Comparison of ENCODE assay signal across 9 mouse cellular contexts in genomic region chr19:57066313-57066712, GRCm38 (mm10). TPM values are rescaled to one million over a fixed set of nuclear protein-coding genes. Genes with fewer than 3 reads are reported as not detected.
DNase-seq lines count a peak whose midpoint lies in the region; ATAC-seq and TF ChIP-seq lines count a peak whose summit lies in the region.
"Had no signal": no experiment of that assay in that cellular context is flagged by ENCODE, and none has a peak within 500 bp of the region (broad histone marks: within the 10 kb centered on the region; RNA-seq: fewer than 3 reads in every experiment).

No protein-coding gene starts in this region.

- 31% methylated on average over 3 of the region's 3 CpGs for WGBS in limb, embryonic 14.5 days

- H3K4me3 ChIP-seq in limb, embryonic 14.5 days (replicated peaks; ENCODE audit: low read length), result no peak overlapping the region
- H3K4me3 ChIP-seq: stomach, embryonic 15.5 days had no signal

- H3K9ac ChIP-seq in limb, embryonic 14.5 days (ENCODE audit: low read depth, low read length, severe bottlenecking), result no peak overlapping the region
- H3K9ac ChIP-seq: stomach, embryonic 15.5 days had no signal

- peaks cover 3% of the 10 kb centered on the region; the same call in 1 of the 2 replicates for H3K36me3 ChIP-seq in limb, embryonic 14.5 days (ENCODE audit: control insufficient read depth, insufficient read depth, low read length)
- H3K36me3 ChIP-seq: stomach, embryonic 15.5 days had no signal

- H3K27me3 ChIP-seq in limb, embryonic 14.5 days (ENCODE audit: control insufficient read depth, insufficient read depth, low read length), result no peaks in the 10 kb centered on the region
- H3K27me3 ChIP-seq: stomach, embryonic 15.5 days had no signal

- no peak for TF ChIP-seq POLR2A in limb, embryonic 14.5 days (IDR thresholded peaks at IDR 0.05; ENCODE audit: borderline replicate concordance, extremely low read depth, insufficient read depth, insufficient read length)

- H3K4me1 ChIP-seq in limb, embryonic 14.5 days (ENCODE audit: control insufficient read depth, insufficient read depth, low read length), result no peaks in the 10 kb centered on the region
- H3K4me1 ChIP-seq: stomach, embryonic 15.5 days had no signal

- H3K4me2 ChIP-seq in limb, embryonic 14.5 days (replicated peaks; ENCODE audit: low read depth, low read length, severe bottlenecking), result no peak overlapping the region
- H3K4me2 ChIP-seq: stomach, embryonic 15.5 days had no signal

- H3K9me3 ChIP-seq in limb, embryonic 14.5 days (ENCODE audit: control insufficient read depth, low read length), result no peaks in the 10 kb centered on the region
- H3K9me3 ChIP-seq: stomach, embryonic 15.5 days had no signal

- peak; percentile 77 for DNase-seq in 3T3-L1 (ENCODE audit: low read depth, low spot score)
- DNase-seq in CD4-positive, CD25-positive, alpha-beta regulatory T cell, adult 2 months (ENCODE audit: low read depth, low spot score), result peak; percentile 80
- peak; percentile 40 to 50 for DNase-seq in adrenal gland, postnatal 4 days (ENCODE audit: low spot score in 2 of 2)
- peak; percentile 55 to 69 for DNase-seq in kidney, adult 8-10 months
- peak; percentile 52 for DNase-seq in limb, embryonic 14.5 days (ENCODE audit: low spot score)
- DNase-seq in retina, adult 2 months (ENCODE audit: low read depth, low spot score), result peak; percentile 41
- DNase-seq in urinary bladder, postnatal 36 days (ENCODE audit: low spot score in 2 of 2), result peak; percentile 66

- H3K27ac ChIP-seq in limb, embryonic 14.5 days (replicated peaks; ENCODE audit: low read depth, low read length), result no peak overlapping the region
- H3K27ac ChIP-seq: stomach, embryonic 15.5 days had no signal

- ATAC-seq in erythroblast, adult 5-6 weeks (replicated peaks; ENCODE audit: low FRiP score, poor library complexity, severe bottlenecking), result 0 out of 2 replicates have a peak, but pooled peaks have one; percentile 57
- ATAC-seq in limb, embryonic 14.5 days (ENCODE audit: low FRiP score, low read depth), result no peak

RNA-seq across cellular contexts. Expression of gene Afap1l2, which starts 58.3 kb away (rescaled TPM):
- total RNA-seq in adrenal gland, postnatal 4 days (2021), result 10 to 100 TPM; 20.5 to 20.6 TPM
- total RNA-seq in erythroblast, adult 5-6 weeks (2015; ENCODE audit: low replicate concordance), result 5.2 TPM in 1 of 2 replicates, not detected in the other
- 0.34 TPM in 1 of 2 replicates, not detected in the other for total RNA-seq in erythroblast, adult 5-6 weeks (2017; ENCODE audit: low replicate concordance)
- 6.8 and 7.0 TPM in 2 replicates for polyA plus RNA-seq in limb, embryonic 14.5 days (2012; rRNA removed)
- 6.8 and 9.2 TPM in 2 replicates for polyA plus RNA-seq in limb, embryonic 14.5 days (2014; fragmentation: Nextera tagmentation; extraction: Ambion mirVana)
